Mouse (Mus musculus): ENCODE results near the gene Cfap65.
A peak's percentile ranks its signal among the peaks of the same experiment; 100 is the strongest.

The Cfap65 gene

DNA sequence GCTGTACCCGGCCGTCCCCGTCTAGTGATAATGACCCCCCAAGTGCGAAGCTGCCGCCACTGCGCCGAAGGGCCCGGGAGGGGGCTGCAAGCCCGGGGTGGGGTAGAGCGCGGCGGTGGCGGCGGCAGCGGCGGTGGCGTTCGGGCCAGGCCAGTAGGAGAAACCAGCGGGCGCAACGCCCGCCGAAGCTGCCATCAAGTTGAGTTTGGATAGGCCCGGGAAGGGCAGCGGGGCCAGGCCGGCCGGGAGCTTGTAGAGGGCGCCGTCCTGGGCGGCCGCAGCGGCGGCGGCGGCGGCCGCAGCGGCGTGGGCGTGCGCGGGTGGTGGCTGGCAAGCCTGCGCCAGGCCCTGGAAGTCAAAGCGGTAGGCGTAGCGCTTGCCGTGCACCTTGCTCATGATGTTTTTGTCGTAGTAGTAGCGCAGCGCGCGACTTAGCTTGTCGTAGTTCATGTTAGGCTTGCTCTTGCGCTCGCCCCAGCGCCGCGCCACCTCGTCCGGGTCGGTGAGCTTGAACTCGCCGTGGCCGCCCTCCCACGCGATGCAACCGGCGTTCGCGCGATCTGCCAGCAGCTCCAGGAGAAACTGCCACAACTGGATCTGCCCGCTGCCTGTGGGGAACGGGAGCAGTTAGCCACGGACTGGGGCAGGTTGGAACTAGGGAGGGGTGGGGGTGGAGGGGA is 53.2 kb downstream of the Cfap65 start:
- DNase-seq (ENCODE audit: extremely low spot score), result peak; percentile 49

DNA sequence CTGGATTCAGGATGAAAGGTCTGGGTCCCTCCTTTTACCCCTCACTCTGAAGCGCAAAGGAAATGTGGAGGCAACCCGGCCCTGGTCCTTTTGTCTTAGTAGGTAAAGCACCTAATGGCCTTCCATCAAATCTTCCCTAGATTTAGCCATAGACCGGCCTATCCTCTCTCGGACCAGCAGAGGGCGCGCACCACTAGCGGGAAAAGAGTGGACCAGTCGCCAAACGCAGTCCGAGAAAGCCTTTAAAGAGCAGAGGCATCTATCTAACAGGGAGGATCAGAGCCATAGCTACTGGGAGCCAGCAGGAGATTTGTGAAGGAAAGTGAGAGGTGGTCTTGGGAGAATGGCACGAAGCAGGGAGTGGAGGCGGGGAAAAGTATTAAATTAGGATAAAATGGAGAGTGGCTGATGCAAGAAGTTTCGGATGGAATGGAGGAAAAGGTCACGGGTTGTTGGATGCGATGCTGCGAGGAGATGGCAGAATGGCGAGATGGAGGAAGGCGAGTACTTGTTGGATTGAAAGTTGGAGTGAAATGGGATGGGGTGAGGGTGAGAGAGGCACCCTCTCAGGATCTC is 54.5 kb downstream of the Cfap65 start:
- DNase-seq (ENCODE audit: extremely low spot score), result peak; percentile 78

DNA sequence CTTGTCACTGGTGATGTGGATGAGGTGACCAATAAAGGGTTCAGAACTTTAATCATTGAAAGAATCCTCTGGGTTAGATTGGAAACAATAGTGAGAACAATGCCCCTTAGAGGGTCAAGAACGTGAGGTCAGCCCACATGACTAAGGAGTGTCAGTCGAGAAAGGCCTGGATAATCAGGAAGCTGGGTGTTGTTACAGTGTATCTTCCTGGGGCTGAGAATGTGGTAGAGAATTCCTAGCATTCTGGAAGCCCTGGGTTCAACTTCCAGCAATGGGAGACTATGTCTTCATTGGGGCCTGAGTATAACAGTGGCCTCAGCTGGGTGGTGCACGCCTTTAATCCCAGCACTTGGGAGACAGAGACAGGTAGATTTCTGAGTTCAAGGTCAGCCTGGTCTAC is 58.2 kb downstream of the Cfap65 start:
- DNase-seq (ENCODE audit: extremely low spot score), result no peak

GRCm38 (mm10) chr1:74872218-74872617 is 63.2 kb downstream of the Cfap65 start:
- no peak for DNase-seq (ENCODE audit: extremely low spot score)

- DNase-seq (ENCODE audit: extremely low spot score), result no peak
Measured at GRCm38 (mm10) chr1:74861783-74862182, 73.6 kb downstream of the Cfap65 start.

DNA sequence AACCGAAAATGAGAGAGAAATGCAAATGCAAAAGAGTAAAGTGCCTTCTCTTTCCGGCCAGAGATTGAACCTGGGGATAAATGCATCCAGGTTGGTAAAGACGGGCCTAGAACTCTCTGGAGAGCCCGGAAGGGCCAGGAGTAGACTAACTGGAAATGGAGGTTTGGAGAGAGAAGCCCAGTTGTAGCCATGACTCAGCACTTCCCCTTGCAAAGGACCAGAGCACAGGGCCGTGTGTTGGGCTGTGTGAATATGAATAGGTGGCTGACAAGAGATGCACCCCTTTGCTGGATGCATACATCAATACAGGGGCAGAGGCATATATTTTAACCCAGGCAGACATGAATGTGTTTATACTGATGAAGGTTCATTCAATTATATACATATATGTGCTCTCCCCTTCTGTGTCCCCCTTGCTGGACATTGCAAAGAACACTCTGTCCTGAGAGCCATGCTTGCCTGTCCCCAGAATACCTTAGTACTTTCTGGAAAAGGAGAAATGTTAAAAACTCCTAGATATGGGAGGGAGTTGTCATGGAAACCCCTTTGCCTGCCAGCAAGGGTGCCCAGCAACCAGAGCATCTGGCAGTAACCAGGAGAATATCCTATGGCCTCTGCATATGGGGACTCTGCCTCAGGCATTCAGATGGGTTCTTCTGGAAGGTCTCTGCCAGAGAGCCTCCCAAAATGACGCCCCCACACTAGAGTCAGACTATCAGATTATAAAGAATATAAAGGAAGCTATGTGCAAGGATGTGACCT is 76.0 kb downstream of the Cfap65 start:
- DNase-seq (ENCODE audit: extremely low spot score), result no peak

DNA sequence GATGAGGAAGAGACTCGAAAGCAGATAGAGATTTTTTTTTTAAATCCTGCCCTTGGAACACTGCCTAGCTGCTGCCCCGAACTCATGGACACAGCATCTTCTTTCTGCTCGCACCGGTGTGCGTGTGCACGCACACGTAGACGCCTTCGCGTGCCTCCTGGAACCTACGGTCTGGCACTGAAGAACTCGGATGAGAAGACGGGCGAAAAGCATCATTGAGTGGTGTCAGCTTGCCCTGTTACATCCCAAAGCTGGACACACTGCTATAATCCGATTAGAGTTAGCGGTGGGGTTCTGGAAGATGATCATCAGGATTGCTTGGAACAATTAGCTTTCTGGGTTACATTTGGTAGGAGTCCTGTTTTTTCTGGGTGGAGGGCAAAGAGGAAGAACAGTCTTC is 76.6 kb downstream of the Cfap65 start:
- DNase-seq (ENCODE audit: extremely low spot score), result no peak

DNA sequence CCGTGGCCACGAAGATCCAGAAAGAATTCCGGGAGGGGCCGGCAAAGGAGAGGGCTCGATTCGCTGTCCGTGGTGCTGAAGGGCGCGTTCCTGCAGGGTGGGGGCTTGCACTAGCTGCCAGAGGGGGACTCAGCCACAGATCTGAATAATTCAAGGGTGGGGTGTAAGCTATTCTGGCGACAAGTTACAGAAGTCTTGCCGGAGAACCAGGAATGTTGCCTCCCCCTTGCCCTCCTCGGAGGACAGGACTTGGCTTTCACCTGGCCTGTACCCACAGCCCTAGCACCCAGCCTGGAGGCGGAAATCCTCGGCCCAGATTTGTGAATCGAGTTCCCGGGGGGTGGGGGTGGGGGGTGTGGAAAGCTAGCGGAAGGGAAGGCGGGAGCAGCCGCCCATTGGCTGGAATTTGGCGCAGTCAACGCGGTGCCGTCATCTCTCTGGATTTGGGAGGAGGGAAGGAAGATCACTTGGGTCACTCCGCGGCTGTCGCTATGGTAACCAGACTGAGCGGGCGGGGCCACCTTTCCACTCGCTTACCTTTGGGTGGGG is 77.2 kb downstream of the Cfap65 start:
- DNase-seq (ENCODE audit: extremely low spot score), result peak; percentile 77

DNA sequence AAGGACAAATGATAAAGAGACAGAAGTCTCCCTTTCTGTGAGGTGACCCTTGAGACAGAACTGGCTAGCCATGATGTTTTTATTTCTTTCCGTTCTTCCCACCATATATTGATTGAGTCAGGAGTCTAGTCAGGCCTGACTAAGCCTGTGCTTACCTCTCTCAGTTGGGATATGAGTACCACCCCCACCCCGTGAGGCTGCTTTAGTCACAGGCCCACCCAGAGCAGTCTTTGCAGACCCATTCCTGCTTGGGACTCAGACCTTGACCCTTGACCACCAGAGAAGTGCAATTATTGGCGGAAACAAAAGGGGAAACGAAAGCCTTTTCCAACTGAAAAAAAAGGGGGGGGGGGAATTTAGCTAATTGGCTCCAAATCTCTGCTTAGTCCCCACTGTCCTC is 77.7 kb downstream of the Cfap65 start:
- no peak for DNase-seq (ENCODE audit: extremely low spot score)

GRCm38 (mm10) chr1:74857201-74857600 is 78.2 kb downstream of the Cfap65 start:
- no peak for DNase-seq (ENCODE audit: extremely low spot score)

GRCm38 (mm10) chr1:74856791-74857190 is 78.6 kb downstream of the Cfap65 start:
- no peak for DNase-seq (ENCODE audit: extremely low spot score)

- DNase-seq (ENCODE audit: extremely low spot score), result no peak
Measured at GRCm38 (mm10) chr1:74856439-74856720, 79.0 kb downstream of the Cfap65 start.

DNA sequence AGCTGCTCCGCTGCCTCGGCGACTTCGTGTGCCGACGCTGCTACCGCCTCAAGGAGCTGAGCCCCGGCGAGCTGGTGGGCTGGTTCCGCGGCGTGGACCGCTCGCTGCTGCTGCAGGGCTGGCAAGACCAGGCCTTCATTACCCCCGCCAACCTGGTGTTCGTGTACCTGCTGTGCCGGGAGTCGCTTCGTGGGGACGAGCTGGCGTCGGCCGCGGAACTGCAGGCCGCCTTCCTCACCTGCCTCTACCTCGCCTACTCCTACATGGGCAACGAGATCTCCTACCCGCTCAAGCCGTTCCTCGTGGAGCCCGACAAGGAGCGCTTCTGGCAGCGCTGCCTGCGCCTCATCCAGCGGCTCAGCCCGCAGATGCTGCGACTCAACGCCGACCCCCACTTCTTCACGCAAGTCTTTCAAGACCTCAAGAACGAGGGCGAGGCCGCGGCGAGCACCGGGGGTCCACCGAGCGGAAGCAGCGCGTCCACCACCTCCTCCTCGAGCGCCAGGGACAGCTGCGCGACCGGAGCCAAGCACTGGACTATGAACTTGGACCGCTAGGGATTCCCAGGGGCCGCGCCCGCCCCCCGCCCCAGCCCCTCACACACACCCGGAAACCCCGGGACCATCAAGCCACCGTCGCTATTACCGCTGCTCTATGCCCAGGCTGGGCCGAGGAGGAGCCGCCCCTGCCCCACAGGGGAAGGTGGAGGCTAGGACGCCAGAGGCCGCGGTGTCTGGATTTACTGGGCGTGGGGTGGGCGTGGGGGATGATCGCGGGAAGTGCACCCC is 79.6 kb downstream of the Cfap65 start:
- peak; percentile 42 for DNase-seq (ENCODE audit: extremely low spot score)

DNA sequence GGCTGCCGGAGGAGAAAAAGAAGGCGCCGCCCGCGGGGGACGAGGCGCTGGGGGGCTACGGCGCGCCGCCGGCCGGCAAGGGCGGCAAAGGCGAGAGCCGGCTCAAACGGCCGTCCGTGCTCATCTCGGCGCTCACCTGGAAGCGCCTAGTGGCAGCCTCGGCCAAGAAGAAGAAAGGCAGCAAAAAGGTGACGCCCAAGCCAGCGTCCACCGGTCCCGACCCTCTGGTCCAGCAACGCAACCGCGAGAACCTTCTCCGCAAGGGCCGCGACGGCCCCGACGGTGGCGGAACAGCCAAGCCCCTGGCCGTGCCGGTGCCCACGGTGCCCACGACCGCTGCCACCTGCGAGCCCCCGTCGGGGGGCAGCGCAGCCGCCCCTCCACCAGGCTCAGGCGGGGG is 80.2 kb downstream of the Cfap65 start:
- DNase-seq (ENCODE audit: extremely low spot score), result no peak

GRCm38 (mm10) chr1:74854306-74855056 is 80.9 kb downstream of the Cfap65 start, which contains the start of gene Cdk5r2:
Gene Cdk5r2, plus strand, starts transcription at chr1:74854934.
- DNase-seq (ENCODE audit: extremely low spot score), result peak; percentile 92
